Mouse (Mus musculus) spleen, postnatal 10 days (tissue): ENCODE measurements around the gene Ccdc51.

ENCODE experiments used
- DNase-seq, 2 experiments: peaks; one replicate each; pipeline ENCODE4 v3.0.0; 2021 to 2022; ENCODE audit warnings: low spot score in 2 of 2

The Ccdc51 gene

GRCm38 (mm10) chr9:109123266-109123665, 41.0 kb downstream of the Ccdc51 start:
- DNase-seq = no peak

- DNase-seq = no peak
Observed at GRCm38 (mm10) chr9:109124164-109124563, 41.9 kb downstream of the Ccdc51 start.

- DNase-seq = no peak
Observed at GRCm38 (mm10) chr9:109125043-109125442, 42.8 kb downstream of the Ccdc51 start.

GRCm38 (mm10) chr9:109125481-109125880, 43.2 kb downstream of the Ccdc51 start:
- no peak for DNase-seq

- no peak for DNase-seq
Observed at GRCm38 (mm10) chr9:109127076-109127475, 44.8 kb downstream of the Ccdc51 start.

GRCm38 (mm10) chr9:109128211-109128610, 45.9 kb downstream of the Ccdc51 start:
- DNase-seq = peak in 1 of 2 experiments; percentile 44

GRCm38 (mm10) chr9:109130076-109130475, 47.8 kb downstream of the Ccdc51 start:
- DNase-seq = no peak

- DNase-seq = peak in 1 of 2 experiments; percentile 49
Observed at GRCm38 (mm10) chr9:109140414-109140813, 58.1 kb downstream of the Ccdc51 start.
